Mouse (Mus musculus): ENCODE measurements around the gene Osbp. TPM values are rescaled to one million over a fixed set of nuclear protein-coding genes. Genes with fewer than 3 reads are reported as not detected.
A peak's percentile ranks its signal among the peaks of the same experiment; 100 is the strongest.

The Osbp gene
- polyA plus RNA-seq, 1 experiment from 2014 or later = 1.7 TPM

GRCm38 (mm10) chr19:11956636-11957035 is 9.1 kb upstream of the Osbp start:
- no peaks in the 10 kb centered on the region for H3K36me3 ChIP-seq (ENCODE audit: control insufficient read depth, insufficient read depth)
- no peak overlapping the region for H3K9ac ChIP-seq (ENCODE audit: low read depth, low read length)
- no peaks in the 10 kb centered on the region for H3K9me3 ChIP-seq (replicated peaks; ENCODE audit: control insufficient read depth, low read length)
- H3K4me3 ChIP-seq (ENCODE audit: low read depth, low read length) = no peak overlapping the region
- H3K4me1 ChIP-seq (ENCODE audit: control insufficient read depth, low read depth, low read length) = no peaks in the 10 kb centered on the region; the same call in 1 of the 2 replicates
- H3K27ac ChIP-seq (ENCODE audit: low read length) = no peak overlapping the region
- H3K27me3 ChIP-seq (ENCODE audit: control insufficient read depth, insufficient read depth, low read depth, low read length) = no peaks in the 10 kb centered on the region
- no peak overlapping the region for H3K4me2 ChIP-seq (ENCODE audit: low read depth, low read length)
- ATAC-seq (ENCODE audit: low read depth) = no peak
- 76% methylated on average over 5 of the region's 5 CpGs for WGBS (ENCODE audit: insufficient replicate concordance)

- Histone ChIP-seq H3K9ac (ENCODE audit: low read depth, low read length) (no peak overlapping the region), H3K4me2 (ENCODE audit: low read depth, low read length) (no peak overlapping the region), H3K4me3 (ENCODE audit: low read depth, low read length) (no peak overlapping the region), H3K27me3 (ENCODE audit: control insufficient read depth, insufficient read depth, low read depth, low read length) (no peaks in the 10 kb centered on the region), H3K9me3 (replicated peaks; ENCODE audit: control insufficient read depth, low read length) (no peaks in the 10 kb centered on the region), H3K36me3 (ENCODE audit: control insufficient read depth, insufficient read depth) (no peaks in the 10 kb centered on the region), H3K27ac (ENCODE audit: low read length) (no peak overlapping the region), H3K4me1 (ENCODE audit: control insufficient read depth, low read depth, low read length) (no peaks in the 10 kb centered on the region; the same call in 1 of the 2 replicates)
- no peak for ATAC-seq (ENCODE audit: low read depth)
- WGBS (ENCODE audit: insufficient replicate concordance) = 78% methylated on average over 5 of the region's 5 CpGs
Observed at GRCm38 (mm10) chr19:11957396-11957795, 8.3 kb upstream of the Osbp start.

GRCm38 (mm10) chr19:11957846-11958245 is 7.9 kb upstream of the Osbp start:
- Histone ChIP-seq H3K9me3 (replicated peaks; ENCODE audit: control insufficient read depth, low read length) (no peaks in the 10 kb centered on the region), H3K4me1 (ENCODE audit: control insufficient read depth, low read depth, low read length) (no peaks in the 10 kb centered on the region; the same call in 1 of the 2 replicates), H3K36me3 (ENCODE audit: control insufficient read depth, insufficient read depth) (no peaks in the 10 kb centered on the region), H3K4me2 (ENCODE audit: low read depth, low read length) (no peak overlapping the region), H3K4me3 (ENCODE audit: low read depth, low read length) (no peak overlapping the region), H3K27me3 (ENCODE audit: control insufficient read depth, insufficient read depth, low read depth, low read length) (no peaks in the 10 kb centered on the region), H3K9ac (ENCODE audit: low read depth, low read length) (no peak overlapping the region), H3K27ac (ENCODE audit: low read length) (no peak overlapping the region)
- WGBS (ENCODE audit: insufficient replicate concordance) = 73% methylated on average over 8 of the region's 8 CpGs
- ATAC-seq (ENCODE audit: low read depth) = no peak

GRCm38 (mm10) chr19:11964266-11964665 is 1.5 kb upstream of the Osbp start:
- Histone ChIP-seq H3K4me3 (ENCODE audit: low read depth, low read length) (peak overlapping the region; percentile 71), H3K27me3 (ENCODE audit: control insufficient read depth, insufficient read depth, low read depth, low read length) (no peaks in the 10 kb centered on the region), H3K4me1 (ENCODE audit: control insufficient read depth, low read depth, low read length) (peaks cover 16% of the 10 kb centered on the region), H3K9ac (ENCODE audit: low read depth, low read length) (no peak overlapping the region), H3K36me3 (ENCODE audit: control insufficient read depth, insufficient read depth) (peaks cover 3% of the 10 kb centered on the region; the same call in 1 of the 2 replicates), H3K9me3 (replicated peaks; ENCODE audit: control insufficient read depth, low read length) (no peaks in the 10 kb centered on the region), H3K4me2 (ENCODE audit: low read depth, low read length) (peak overlapping the region; percentile 86), H3K27ac (ENCODE audit: low read length) (no peak overlapping the region)
- ATAC-seq (ENCODE audit: low read depth) = no peak
- WGBS (ENCODE audit: insufficient replicate concordance) = 94% methylated on average over 1 of the region's 1 CpGs

GRCm38 (mm10) chr19:11966201-11966636 is 478 bp downstream of the Osbp start:
- Histone ChIP-seq H3K9me3 (replicated peaks; ENCODE audit: control insufficient read depth, low read length) (no peaks in the 10 kb centered on the region), H3K4me2 (ENCODE audit: low read depth, low read length) (peak overlapping the region; percentile 85), H3K27me3 (ENCODE audit: control insufficient read depth, insufficient read depth, low read depth, low read length) (no peaks in the 10 kb centered on the region), H3K36me3 (ENCODE audit: control insufficient read depth, insufficient read depth) (peaks cover 12% of the 10 kb centered on the region), H3K4me3 (ENCODE audit: low read depth, low read length) (peak overlapping the region; percentile 95), H3K9ac (ENCODE audit: low read depth, low read length) (peak overlapping the region; percentile 94), H3K4me1 (ENCODE audit: control insufficient read depth, low read depth, low read length) (peaks cover 19% of the 10 kb centered on the region), H3K27ac (ENCODE audit: low read length) (peak overlapping the region; percentile 92)
- 0% methylated on average over 15 of the region's 18 CpGs for WGBS (ENCODE audit: insufficient replicate concordance)
- no peak for ATAC-seq (ENCODE audit: low read depth)

- Histone ChIP-seq H3K4me2 (ENCODE audit: low read depth, low read length) (no peak overlapping the region), H3K27ac (ENCODE audit: low read length) (no peak overlapping the region), H3K4me1 (ENCODE audit: control insufficient read depth, low read depth, low read length) (peaks cover 28% of the 10 kb centered on the region), H3K9ac (ENCODE audit: low read depth, low read length) (no peak overlapping the region), H3K27me3 (ENCODE audit: control insufficient read depth, insufficient read depth, low read depth, low read length) (no peaks in the 10 kb centered on the region), H3K36me3 (ENCODE audit: control insufficient read depth, insufficient read depth) (peaks cover 20% of the 10 kb centered on the region), H3K9me3 (replicated peaks; ENCODE audit: control insufficient read depth, low read length) (no peaks in the 10 kb centered on the region), H3K4me3 (ENCODE audit: low read depth, low read length) (no peak overlapping the region)
- 75% methylated on average over 9 of the region's 9 CpGs for WGBS (ENCODE audit: insufficient replicate concordance)
- no peak for ATAC-seq (ENCODE audit: low read depth)
Observed at GRCm38 (mm10) chr19:11969155-11970050, 3.7 kb downstream of the Osbp start.

DNA sequence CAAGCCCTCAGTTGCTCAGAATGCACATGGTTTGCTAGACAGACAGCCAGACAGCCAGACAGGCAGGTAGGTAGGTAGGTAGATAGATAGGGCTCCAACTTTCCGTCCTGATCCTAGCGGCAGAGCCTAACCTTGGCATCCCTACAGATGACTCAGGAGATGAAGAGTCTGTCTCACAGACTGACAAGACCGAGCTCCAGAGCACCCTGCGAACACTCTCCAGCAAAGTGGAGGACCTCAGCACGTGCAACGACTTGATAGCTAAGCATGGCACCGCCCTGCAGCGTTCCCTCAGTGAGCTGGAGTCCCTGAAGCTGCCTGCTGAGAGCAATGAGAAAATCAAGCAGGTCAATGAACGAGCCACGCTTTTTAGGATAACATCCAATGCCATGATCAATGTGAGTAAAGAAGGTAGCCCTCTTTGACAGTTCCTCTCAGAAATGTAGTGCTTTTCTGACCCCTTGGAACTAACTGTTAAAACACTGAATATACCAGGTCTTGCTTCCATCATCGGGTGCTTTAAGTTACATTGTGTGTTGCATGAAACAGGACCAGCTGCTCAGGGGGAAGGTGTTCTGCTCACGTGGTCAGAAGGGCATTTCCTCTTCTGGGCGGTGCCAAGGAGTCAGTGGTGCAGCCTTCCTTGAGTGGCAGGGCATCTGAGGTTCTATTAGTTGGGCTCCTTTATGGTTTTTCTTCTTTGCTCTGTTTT is 7.9 kb downstream of the Osbp start:
- Histone ChIP-seq H3K27me3 (ENCODE audit: control insufficient read depth, insufficient read depth, low read depth, low read length) (no peaks in the 10 kb centered on the region), H3K27ac (ENCODE audit: low read length) (no peak overlapping the region), H3K9me3 (replicated peaks; ENCODE audit: control insufficient read depth, low read length) (no peaks in the 10 kb centered on the region), H3K36me3 (ENCODE audit: control insufficient read depth, insufficient read depth) (peaks cover 37% of the 10 kb centered on the region), H3K4me3 (ENCODE audit: low read depth, low read length) (no peak overlapping the region), H3K9ac (ENCODE audit: low read depth, low read length) (no peak overlapping the region), H3K4me2 (ENCODE audit: low read depth, low read length) (no peak overlapping the region), H3K4me1 (ENCODE audit: control insufficient read depth, low read depth, low read length) (peaks cover 22% of the 10 kb centered on the region)
- ATAC-seq (ENCODE audit: low read depth) = peak; percentile 76
- WGBS (ENCODE audit: insufficient replicate concordance) = 56% methylated on average over 13 of the region's 13 CpGs

GRCm38 (mm10) chr19:11974223-11974540 is 8.4 kb downstream of the Osbp start:
- no peak overlapping the region for H3K27ac ChIP-seq (ENCODE audit: low read length)
- H3K4me2 ChIP-seq (ENCODE audit: low read depth, low read length) = no peak overlapping the region
- no peak overlapping the region for H3K9ac ChIP-seq (ENCODE audit: low read depth, low read length)
- H3K36me3 ChIP-seq (ENCODE audit: control insufficient read depth, insufficient read depth) = peaks cover 41% of the 10 kb centered on the region
- WGBS (ENCODE audit: insufficient replicate concordance) = 78% methylated on average over 2 of the region's 2 CpGs
- no peaks in the 10 kb centered on the region for H3K27me3 ChIP-seq (ENCODE audit: control insufficient read depth, insufficient read depth, low read depth, low read length)
- no peak overlapping the region for H3K4me3 ChIP-seq (ENCODE audit: low read depth, low read length)
- no peak for ATAC-seq (ENCODE audit: low read depth)
- H3K9me3 ChIP-seq (replicated peaks; ENCODE audit: control insufficient read depth, low read length) = no peaks in the 10 kb centered on the region
- peaks cover 22% of the 10 kb centered on the region for H3K4me1 ChIP-seq (ENCODE audit: control insufficient read depth, low read depth, low read length)

- H3K9ac ChIP-seq (ENCODE audit: low read depth, low read length) = no peak overlapping the region
- no peak overlapping the region for H3K27ac ChIP-seq (ENCODE audit: low read length)
Observed at GRCm38 (mm10) chr19:11975683-11976082, 9.9 kb downstream of the Osbp start.

More at GRCm38 (mm10) chr19:11975683-11976082, 9.9 kb downstream of the Osbp start:
- Histone ChIP-seq H3K4me2 (ENCODE audit: low read depth, low read length) (peak overlapping the region; percentile 17; the same call in 1 of the 2 replicates), H3K36me3 (ENCODE audit: control insufficient read depth, insufficient read depth) (peaks cover 51% of the 10 kb centered on the region), H3K4me1 (ENCODE audit: control insufficient read depth, low read depth, low read length) (peaks cover 19% of the 10 kb centered on the region), H3K4me3 (ENCODE audit: low read depth, low read length) (no peak overlapping the region), H3K27me3 (ENCODE audit: control insufficient read depth, insufficient read depth, low read depth, low read length) (no peaks in the 10 kb centered on the region), H3K9me3 (replicated peaks; ENCODE audit: control insufficient read depth, low read length) (no peaks in the 10 kb centered on the region)
- WGBS (ENCODE audit: insufficient replicate concordance) = 40% methylated on average over 4 of the region's 4 CpGs
- peak; percentile 57; the same call in 1 of the 2 replicates for ATAC-seq (ENCODE audit: low read depth)
